Mouse (Mus musculus) megakaryocyte, embryonic 14.5 days (primary cell): ENCODE data around the gene Olfr871.

Experiments used
- FLI1 ChIP-seq: IDR thresholded peaks from 2 replicates; pipeline ENCODE4 v1.6.1; 2012; ENCODE audit warnings: low read length, inconsistent platforms, mixed read lengths
- GATA1 ChIP-seq: IDR thresholded peaks from 3 replicates; pipeline ENCODE4 v1.6.1; 2012; ENCODE audit warnings: mixed read lengths, low read length, inconsistent platforms, borderline replicate concordance

GRCm38 (mm10) chr9:20237378-20237777 lies 25.4 kb downstream of the Olfr871 start:
- TF ChIP-seq FLI1: no peak
- TF ChIP-seq GATA1: no peak
